Mouse (Mus musculus) lung, embryonic 16.5 days (tissue): Measurements from ENCODE around the gene Rbm4. TPM values are rescaled to one million over a fixed set of nuclear protein-coding genes. Genes with fewer than 3 reads are reported as not detected.

Experiments used
- ATAC-seq: fragments of 200-750 bp; cut with Nextera tagmentation; 2 replicates; pipeline ENCODE4 v1.8.0; 2017; ENCODE audit warnings: low read depth, mild to moderate bottlenecking, moderate library complexity
- H3K27ac ChIP-seq: fragments of 300-500 bp; sonication (generic); 2 replicates; pipeline ENCODE4 v1.5.1; 2014; ENCODE audit warnings: mild to moderate bottlenecking, control low read depth, low read length
- H3K27me3 ChIP-seq: fragments of 300-500 bp; sonication (generic); 2 replicates; pipeline ENCODE4 v1.6.1; 2014; ENCODE audit warnings: low read depth, low read length, mixed read lengths; ENCODE audit not compliant: control insufficient read depth, insufficient read depth
- H3K36me3 ChIP-seq: fragments of 300-500 bp; sonication (generic); 2 replicates; pipeline ENCODE4 v1.6.1; 2014; ENCODE audit warnings: low read length; ENCODE audit not compliant: control insufficient read depth, insufficient read depth
- H3K4me1 ChIP-seq: fragments of 300-500 bp; sonication (generic); replicated peaks from 2 replicates; pipeline ENCODE4 v1.6.1; 2014; ENCODE audit warnings: low read length, mixed read lengths; ENCODE audit not compliant: control insufficient read depth, insufficient read depth
- H3K4me2 ChIP-seq: fragments of 300-500 bp; sonication (generic); 2 replicates; pipeline ENCODE4 v1.6.1; 2014; ENCODE audit warnings: low read depth, low read length, control low read depth
- H3K4me3 ChIP-seq: fragments of 300-500 bp; sonication (generic); 2 replicates; pipeline ENCODE4 v1.5.1; 2014; ENCODE audit warnings: mild to moderate bottlenecking, low read length, control low read depth
- H3K9ac ChIP-seq: fragments of 300-500 bp; sonication (generic); 2 replicates; pipeline ENCODE4 v1.6.1; 2014; ENCODE audit warnings: low read length, control low read depth
- H3K9me3 ChIP-seq: fragments of 300-500 bp; sonication (generic); 2 replicates; pipeline ENCODE4 v1.6.1; 2016; ENCODE audit warnings: low read length; ENCODE audit not compliant: control insufficient read depth
- WGBS: fragments of 180-500 bp; shearing (Covaris S2); extraction: QIAGEN DNeasy Blood & Tissue Kit; methylation state at CpG from one replicate; pipeline ENCODE4 v1.1.7; 2014; 5-methylcytosine and 5-hydroxymethylcytosine counted together
- polyA plus RNA-seq: library from polyadenylated mRNA; unstranded; fragments of >200 nt; fragmentation: Nextera tagmentation; extraction: Ambion mirVana; gene quantifications from 2 replicates; pipeline ENCODE4 v1.2.1, GENCODE M21; 2015

The Rbm4 gene
- 52.2 and 55.1 TPM in 2 replicates for polyA plus RNA-seq

- H3K9me3 ChIP-seq: no peaks in the 10 kb centered on the region
- H3K4me1 ChIP-seq: peaks cover 24% of the 10 kb centered on the region
- peaks cover 14% of the 10 kb centered on the region for H3K36me3 ChIP-seq
- peak within 1 kb of the TSS; percentile 72 for H3K27ac ChIP-seq
- H3K4me2 ChIP-seq: peak within 1 kb of the TSS; percentile 82
- peak within 1 kb of the TSS; percentile 72 for H3K9ac ChIP-seq
- under 1% methylated on average over 31 of the region's 31 CpGs for WGBS
- no peaks in the 10 kb centered on the region for H3K27me3 ChIP-seq
- peak within 1 kb of the TSS; percentile 69 for H3K4me3 ChIP-seq
- peak; percentile 98 for ATAC-seq
Measured at GRCm38 (mm10) chr19:4793831-4794422, at the start of gene Rbm4. Gene Rbm4 (minus strand): TSS chr19:4793901.

GRCm38 (mm10) chr19:4842611-4843010 lies 48.9 kb upstream of the Rbm4 start:
- Histone ChIP-seq H3K4me2 (no peak overlapping the region), H3K4me3 (no peak overlapping the region), H3K9ac (no peak overlapping the region), H3K36me3 (no peaks in the 10 kb centered on the region), H3K4me1 (peaks cover 14% of the 10 kb centered on the region), H3K27me3 (peaks cover 12% of the 10 kb centered on the region), H3K9me3 (no peaks in the 10 kb centered on the region), H3K27ac (no peak overlapping the region)
- no peak for ATAC-seq
- WGBS: 60% methylated on average over 2 of the region's 2 CpGs

- peaks cover 14% of the 10 kb centered on the region for H3K4me1 ChIP-seq
- 82% methylated on average over 9 of the region's 9 CpGs for WGBS
- no peak overlapping the region for H3K27ac ChIP-seq
- H3K27me3 ChIP-seq: peaks cover 12% of the 10 kb centered on the region
- no peak overlapping the region for H3K4me2 ChIP-seq
- no peak overlapping the region for H3K9ac ChIP-seq
- no peak overlapping the region for H3K4me3 ChIP-seq
- H3K9me3 ChIP-seq: no peaks in the 10 kb centered on the region
- H3K36me3 ChIP-seq: no peaks in the 10 kb centered on the region
- ATAC-seq: no peak
Measured at GRCm38 (mm10) chr19:4840848-4841247, 47.1 kb upstream of the Rbm4 start.

- Histone ChIP-seq H3K27me3 (peaks cover 12% of the 10 kb centered on the region), H3K4me3 (peak within 1 kb of the TSS; percentile 76), H3K36me3 (no peaks in the 10 kb centered on the region), H3K4me1 (peaks cover 14% of the 10 kb centered on the region), H3K27ac (0 out of 2 replicates have a peak within 1 kb of the TSS, but pooled peaks have one; percentile 27), H3K9ac (peak within 1 kb of the TSS; percentile 84), H3K4me2 (peak within 1 kb of the TSS; percentile 98), H3K9me3 (no peaks in the 10 kb centered on the region)
- ATAC-seq: peak; percentile 99
- under 1% methylated on average over 25 of the region's 25 CpGs for WGBS
Measured at GRCm38 (mm10) chr19:4839149-4839548, 45.4 kb upstream of the Rbm4 start, which contains the start of the genes Ccs and Ccdc87. Gene Ccs (minus strand): TSS chr19:4839332. Gene Ccdc87 (plus strand): TSS chr19:4839366.

- H3K36me3 ChIP-seq: no peaks in the 10 kb centered on the region
- H3K27me3 ChIP-seq: peaks cover 12% of the 10 kb centered on the region
- ATAC-seq: peak; percentile 43; the same call in 1 of the 2 replicates
- peak overlapping the region; percentile 98 for H3K4me2 ChIP-seq
- H3K4me1 ChIP-seq: peaks cover 14% of the 10 kb centered on the region
- H3K4me3 ChIP-seq: peak overlapping the region; percentile 76
- 0 out of 2 replicates have a peak overlapping the region, but pooled peaks have one; percentile 27 for H3K27ac ChIP-seq
- H3K9ac ChIP-seq: peak overlapping the region; percentile 84
- WGBS: 26% methylated on average over 10 of the region's 10 CpGs
- no peaks in the 10 kb centered on the region for H3K9me3 ChIP-seq
Measured at GRCm38 (mm10) chr19:4838526-4839140, 44.9 kb upstream of the Rbm4 start.

- Histone ChIP-seq H3K4me1 (peaks cover 14% of the 10 kb centered on the region), H3K27me3 (peaks cover 12% of the 10 kb centered on the region), H3K4me3 (no peak overlapping the region), H3K9me3 (no peaks in the 10 kb centered on the region), H3K9ac (no peak overlapping the region), H3K36me3 (peaks cover 3% of the 10 kb centered on the region; the same call in 1 of the 2 replicates), H3K4me2 (no peak overlapping the region), H3K27ac (no peak overlapping the region)
- no peak for ATAC-seq
- WGBS: 91% methylated on average over 6 of the region's 6 CpGs
Measured at GRCm38 (mm10) chr19:4837049-4837448, 43.3 kb upstream of the Rbm4 start.

- no peaks in the 10 kb centered on the region for H3K9me3 ChIP-seq
- 67% methylated on average over 2 of the region's 2 CpGs for WGBS
- peaks cover 12% of the 10 kb centered on the region for H3K27me3 ChIP-seq
- no peak overlapping the region for H3K9ac ChIP-seq
- H3K4me1 ChIP-seq: peaks cover 14% of the 10 kb centered on the region
- H3K27ac ChIP-seq: no peak overlapping the region
- no peak overlapping the region for H3K4me2 ChIP-seq
- no peak overlapping the region for H3K4me3 ChIP-seq
- no peak for ATAC-seq
- H3K36me3 ChIP-seq: peaks cover 3% of the 10 kb centered on the region; the same call in 1 of the 2 replicates
Measured at GRCm38 (mm10) chr19:4836096-4836495, 42.4 kb upstream of the Rbm4 start.

GRCm38 (mm10) chr19:4833977-4834376 lies 40.3 kb upstream of the Rbm4 start:
- Histone ChIP-seq H3K9me3 (no peaks in the 10 kb centered on the region), H3K9ac (no peak overlapping the region), H3K36me3 (peaks cover 3% of the 10 kb centered on the region; the same call in 1 of the 2 replicates), H3K4me3 (no peak overlapping the region), H3K4me2 (no peak overlapping the region), H3K27me3 (no peaks in the 10 kb centered on the region), H3K4me1 (peaks cover 8% of the 10 kb centered on the region), H3K27ac (no peak overlapping the region)
- 79% methylated on average over 8 of the region's 8 CpGs for WGBS
- ATAC-seq: no peak

GRCm38 (mm10) chr19:4829156-4829555 lies 35.5 kb upstream of the Rbm4 start:
- H3K9me3 ChIP-seq: no peaks in the 10 kb centered on the region
- H3K9ac ChIP-seq: no peak overlapping the region
- H3K27me3 ChIP-seq: no peaks in the 10 kb centered on the region
- no peak for ATAC-seq
- WGBS: 55% methylated on average over 7 of the region's 7 CpGs
- peaks cover 6% of the 10 kb centered on the region; the same call in 1 of the 2 replicates for H3K36me3 ChIP-seq
- no peak overlapping the region for H3K4me3 ChIP-seq
- no peak overlapping the region for H3K4me2 ChIP-seq
- H3K4me1 ChIP-seq: no peaks in the 10 kb centered on the region
- no peak overlapping the region for H3K27ac ChIP-seq
